Mouse (Mus musculus) heart, postnatal 14 days (tissue): ENCODE results near the gene Slco2b1. TPM values are rescaled to one million over a fixed set of nuclear protein-coding genes. Genes with fewer than 3 reads are reported as not detected.

Experiments used
- total RNA-seq, 2 experiments: library from RNA; stranded (reverse); gene quantifications; 2 replicates each; pipeline ENCODE4 v1.2.3; 2021

Slco2b1 gene
- total RNA-seq, 2 experiments from 2014 or later = 8.8 to 11.4 TPM

Other genes starting within 250 kb of the Slco2b1 start
- under 1 TPM; 0.15 to 0.29 TPM for gene Klhl35, start 245.3 kb downstream of the Slco2b1 start, total RNA-seq
- 100 to 1,000 TPM; 289 to 327 TPM for gene Rps3, start 227.6 kb downstream of the Slco2b1 start, total RNA-seq
- 10 to 100 TPM; 23.3 to 24.3 TPM for gene Arrb1, start 175.9 kb downstream of the Slco2b1 start, total RNA-seq
- 1 to 10 TPM; 2.6 to 3.3 TPM for gene Tpbgl, start 84.2 kb downstream of the Slco2b1 start, total RNA-seq
- under 1 TPM in 1 of 2 experiments, not detected in 1; 0.38 TPM for gene Olfr520, start 18.9 kb upstream of the Slco2b1 start, total RNA-seq
- gene Olfr521, start 52.2 kb upstream of the Slco2b1 start, total RNA-seq = not detected
- 1 to 10 TPM; 3.9 to 4.9 TPM for gene Neu3, start 117.1 kb upstream of the Slco2b1 start, total RNA-seq
- gene Xrra1, start 147.8 kb upstream of the Slco2b1 start, total RNA-seq = 1 to 10 TPM in 1 of 2 experiments, not detected in 1; 1.1 TPM
- 10 to 100 TPM; 44.1 to 53.6 TPM for gene Spcs2, start 152.1 kb upstream of the Slco2b1 start, total RNA-seq